Mouse (Mus musculus): ENCODE data around the gene Uaca.

Uaca gene

GRCm38 (mm10) chr9:60838331-60838872 lies 44.1 kb downstream of the Uaca start:
- DNase-seq, result no peak

- no peak for DNase-seq
These were observed 47.1 kb downstream of the Uaca start for GRCm38 (mm10) chr9:60841393-60841792.

GRCm38 (mm10) chr9:60843415-60844076 lies 49.2 kb downstream of the Uaca start:
- DNase-seq, result no peak

GRCm38 (mm10) chr9:60848730-60849129 lies 54.4 kb downstream of the Uaca start:
- peak; percentile 60 for DNase-seq

- no peak for DNase-seq
These were observed 55.6 kb downstream of the Uaca start for GRCm38 (mm10) chr9:60849986-60850385.

- no peak for DNase-seq
These were observed 59.9 kb downstream of the Uaca start for GRCm38 (mm10) chr9:60854196-60854595.

GRCm38 (mm10) chr9:60857833-60858232 lies 63.5 kb downstream of the Uaca start:
- DNase-seq, result peak; percentile 77

GRCm38 (mm10) chr9:60858306-60858960 lies 64.1 kb downstream of the Uaca start:
- peak; percentile 64 for DNase-seq

- DNase-seq, result no peak
These were observed 64.7 kb downstream of the Uaca start for GRCm38 (mm10) chr9:60859031-60859430.

GRCm38 (mm10) chr9:60861030-60861429 lies 66.7 kb downstream of the Uaca start:
- no peak for DNase-seq

GRCm38 (mm10) chr9:60864664-60865063 lies 70.3 kb downstream of the Uaca start:
- DNase-seq, result peak; percentile 78

GRCm38 (mm10) chr9:60865866-60866265 lies 71.5 kb downstream of the Uaca start:
- DNase-seq, result peak; percentile 60

- no peak for DNase-seq
These were observed 76.1 kb downstream of the Uaca start for GRCm38 (mm10) chr9:60870451-60870850.

GRCm38 (mm10) chr9:60870919-60871503 lies 76.7 kb downstream of the Uaca start:
- DNase-seq, result no peak

- DNase-seq, result no peak
These were observed 79.1 kb downstream of the Uaca start for GRCm38 (mm10) chr9:60873257-60874054.

- no peak for DNase-seq
These were observed 79.7 kb downstream of the Uaca start for GRCm38 (mm10) chr9:60874055-60874392.

GRCm38 (mm10) chr9:60876085-60876484 lies 81.7 kb downstream of the Uaca start:
- no peak for DNase-seq

- no peak for DNase-seq
These were observed 82.2 kb downstream of the Uaca start for GRCm38 (mm10) chr9:60876531-60876930.

GRCm38 (mm10) chr9:60878051-60878557 lies 83.8 kb downstream of the Uaca start:
- no peak for DNase-seq

- no peak for DNase-seq
These were observed 84.3 kb downstream of the Uaca start for GRCm38 (mm10) chr9:60878630-60879029.

- no peak for DNase-seq
These were observed 90.8 kb downstream of the Uaca start for GRCm38 (mm10) chr9:60885148-60885547.

GRCm38 (mm10) chr9:60886431-60887371 lies 92.4 kb downstream of the Uaca start:
- DNase-seq, result no peak
